Mouse (Mus musculus): ENCODE results near the gene Dlgap1. TPM values are rescaled to one million over a fixed set of nuclear protein-coding genes. Genes with fewer than 3 reads are reported as not detected.

Dlgap1 gene
- polyA plus RNA-seq, 1 experiment from 2014 or later = 0.03 TPM

- WGBS (ENCODE audit: insufficient replicate concordance) = 48% methylated on average over 6 of the region's 6 CpGs
- DNase-seq (no peak), ATAC-seq (ENCODE audit: low read depth) (no peak)
- no peaks in the 10 kb centered on the region for H3K27me3 ChIP-seq
- H3K4me3 ChIP-seq (replicated peaks) = no peak overlapping the region
- no peaks in the 10 kb centered on the region for H3K4me1 ChIP-seq (replicated peaks)
- H3K36me3 ChIP-seq = no peaks in the 10 kb centered on the region
- H3K27ac ChIP-seq = no peak overlapping the region
- H3K9ac ChIP-seq = no peak overlapping the region
- H3K9me3 ChIP-seq (replicated peaks) = no peaks in the 10 kb centered on the region
- H3K4me2 ChIP-seq = no peak overlapping the region
Measured at GRCm38 (mm10) chr17:70590506-70590905, 621.6 kb downstream of the Dlgap1 start.

GRCm38 (mm10) chr17:70594277-70594676, 625.4 kb downstream of the Dlgap1 start:
- Histone ChIP-seq H3K27ac (no peak overlapping the region), H3K4me2 (no peak overlapping the region), H3K9ac (no peak overlapping the region), H3K9me3 (replicated peaks) (no peaks in the 10 kb centered on the region), H3K4me1 (replicated peaks) (no peaks in the 10 kb centered on the region), H3K36me3 (no peaks in the 10 kb centered on the region), H3K4me3 (replicated peaks) (no peak overlapping the region), H3K27me3 (no peaks in the 10 kb centered on the region)
- DNase-seq = no peak
- WGBS (ENCODE audit: insufficient replicate concordance) = 34% methylated on average over 1 of the region's 1 CpGs
- no peak for ATAC-seq (ENCODE audit: low read depth)

DNA sequence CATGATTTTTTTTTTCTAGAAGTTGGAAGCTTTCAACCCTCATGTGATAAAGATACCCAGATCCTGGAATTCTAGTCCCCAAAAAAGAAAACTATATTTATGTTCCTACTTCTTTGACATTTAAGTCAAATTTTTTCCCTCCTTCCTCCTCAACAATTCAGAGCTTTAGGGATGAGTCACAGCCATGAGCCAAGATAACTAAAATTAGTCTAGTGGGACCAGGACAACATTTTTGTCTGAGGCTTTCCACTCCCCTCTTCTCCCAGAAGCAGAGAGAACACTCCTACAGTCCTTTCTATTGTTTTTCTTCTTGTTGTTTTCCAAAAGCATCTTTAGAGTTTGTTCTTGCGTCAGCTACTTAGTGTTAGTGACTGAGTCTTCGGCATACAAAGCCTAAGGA, 627.5 kb downstream of the Dlgap1 start:
- Histone ChIP-seq H3K4me2 (no peak overlapping the region), H3K36me3 (no peaks in the 10 kb centered on the region), H3K4me1 (replicated peaks) (no peaks in the 10 kb centered on the region), H3K9ac (no peak overlapping the region), H3K27me3 (no peaks in the 10 kb centered on the region), H3K9me3 (replicated peaks) (no peaks in the 10 kb centered on the region), H3K4me3 (replicated peaks) (no peak overlapping the region), H3K27ac (no peak overlapping the region)
- DNase-seq = no peak
- no peak for ATAC-seq (ENCODE audit: low read depth)
- 72% methylated on average over 2 of the region's 2 CpGs for WGBS (ENCODE audit: insufficient replicate concordance)

- H3K4me3 ChIP-seq (replicated peaks) = no peak overlapping the region
- WGBS (ENCODE audit: insufficient replicate concordance) = 69% methylated on average over 6 of the region's 6 CpGs
- no peaks in the 10 kb centered on the region for H3K9me3 ChIP-seq (replicated peaks)
- no peaks in the 10 kb centered on the region for H3K27me3 ChIP-seq
- H3K9ac ChIP-seq = no peak overlapping the region
- H3K4me2 ChIP-seq = no peak overlapping the region
- H3K4me1 ChIP-seq (replicated peaks) = no peaks in the 10 kb centered on the region
- DNase-seq (no peak), ATAC-seq (ENCODE audit: low read depth) (no peak)
- H3K36me3 ChIP-seq = no peaks in the 10 kb centered on the region
- no peak overlapping the region for H3K27ac ChIP-seq
Measured at GRCm38 (mm10) chr17:70600462-70600861, 631.6 kb downstream of the Dlgap1 start.

GRCm38 (mm10) chr17:70602051-70602450, 633.2 kb downstream of the Dlgap1 start:
- 65% methylated on average over 7 of the region's 7 CpGs for WGBS (ENCODE audit: insufficient replicate concordance)
- Histone ChIP-seq H3K27me3 (no peaks in the 10 kb centered on the region), H3K36me3 (no peaks in the 10 kb centered on the region)

DNA sequence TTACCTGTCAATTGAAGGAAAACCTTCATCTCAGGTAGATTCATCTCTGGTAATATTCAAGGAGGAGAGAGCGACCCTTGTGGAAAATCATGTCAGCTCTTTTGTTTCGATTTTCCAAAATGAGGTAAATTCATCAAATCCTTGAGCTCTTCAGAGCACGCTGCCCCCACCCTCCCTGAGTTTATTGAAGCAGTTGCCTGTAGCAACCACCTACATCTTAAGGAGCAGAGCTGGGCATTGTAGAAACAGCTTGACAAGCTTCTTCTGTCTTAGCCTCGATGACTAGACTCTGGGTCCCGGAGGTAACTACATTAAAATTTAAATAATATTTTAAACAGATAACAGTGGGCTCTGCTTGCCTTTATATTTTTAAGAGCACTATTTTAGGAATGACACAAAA, 636.8 kb downstream of the Dlgap1 start:
- no peak for ATAC-seq (ENCODE audit: low read depth)
- Histone ChIP-seq H3K27ac (no peak overlapping the region), H3K9ac (no peak overlapping the region), H3K4me3 (replicated peaks) (no peak overlapping the region), H3K4me1 (replicated peaks) (no peaks in the 10 kb centered on the region), H3K27me3 (no peaks in the 10 kb centered on the region), H3K36me3 (no peaks in the 10 kb centered on the region), H3K4me2 (no peak overlapping the region), H3K9me3 (replicated peaks) (no peaks in the 10 kb centered on the region)
- DNase-seq = no peak
- WGBS (ENCODE audit: insufficient replicate concordance) = 65% methylated on average over 5 of the region's 5 CpGs

More at GRCm38 (mm10) chr17:70602051-70602450, 633.2 kb downstream of the Dlgap1 start:
- ATAC-seq (ENCODE audit: low read depth) (no peak), DNase-seq (no peak)
- no peak overlapping the region for H3K4me2 ChIP-seq
- H3K27ac ChIP-seq = no peak overlapping the region
- no peaks in the 10 kb centered on the region for H3K4me1 ChIP-seq (replicated peaks)
- H3K9me3 ChIP-seq (replicated peaks) = no peaks in the 10 kb centered on the region
- H3K4me3 ChIP-seq (replicated peaks) = no peak overlapping the region
- H3K9ac ChIP-seq = no peak overlapping the region

DNA sequence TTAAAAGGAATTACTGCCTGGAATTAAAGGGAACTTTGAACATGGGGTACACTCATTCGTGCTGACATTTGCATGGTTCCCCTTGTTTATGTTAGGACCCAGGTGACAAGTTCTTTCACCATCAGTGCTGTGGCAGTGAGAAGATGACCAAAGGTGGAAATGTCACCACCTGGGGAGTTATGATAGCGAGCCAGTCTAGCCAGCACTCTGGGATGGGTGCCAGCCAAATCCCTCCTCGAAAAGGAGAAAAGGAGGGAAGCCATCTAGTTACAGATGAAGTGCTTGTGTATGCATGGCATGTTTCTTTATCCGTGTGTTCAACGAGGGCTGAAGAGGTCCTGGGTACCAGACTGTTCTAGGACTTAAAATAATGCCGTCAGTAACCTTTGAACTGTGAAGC, 643.3 kb downstream of the Dlgap1 start:
- Histone ChIP-seq H3K27me3 (no peaks in the 10 kb centered on the region), H3K9ac (no peak overlapping the region), H3K36me3 (no peaks in the 10 kb centered on the region), H3K27ac (no peak overlapping the region), H3K4me1 (replicated peaks) (no peaks in the 10 kb centered on the region), H3K4me2 (no peak overlapping the region), H3K4me3 (replicated peaks) (no peak overlapping the region), H3K9me3 (replicated peaks) (no peaks in the 10 kb centered on the region)
- no peak for ATAC-seq (ENCODE audit: low read depth)
- DNase-seq = no peak
- 61% methylated on average over 6 of the region's 6 CpGs for WGBS (ENCODE audit: insufficient replicate concordance)

GRCm38 (mm10) chr17:70613897-70614296, 645.0 kb downstream of the Dlgap1 start:
- ATAC-seq (ENCODE audit: low read depth) (no peak), DNase-seq (no peak)
- Histone ChIP-seq H3K4me3 (replicated peaks) (no peak overlapping the region), H3K27me3 (no peaks in the 10 kb centered on the region), H3K9ac (no peak overlapping the region), H3K4me2 (no peak overlapping the region), H3K27ac (no peak overlapping the region), H3K36me3 (no peaks in the 10 kb centered on the region), H3K4me1 (replicated peaks) (no peaks in the 10 kb centered on the region), H3K9me3 (replicated peaks) (no peaks in the 10 kb centered on the region)
- 63% methylated on average over 7 of the region's 7 CpGs for WGBS (ENCODE audit: insufficient replicate concordance)

DNA sequence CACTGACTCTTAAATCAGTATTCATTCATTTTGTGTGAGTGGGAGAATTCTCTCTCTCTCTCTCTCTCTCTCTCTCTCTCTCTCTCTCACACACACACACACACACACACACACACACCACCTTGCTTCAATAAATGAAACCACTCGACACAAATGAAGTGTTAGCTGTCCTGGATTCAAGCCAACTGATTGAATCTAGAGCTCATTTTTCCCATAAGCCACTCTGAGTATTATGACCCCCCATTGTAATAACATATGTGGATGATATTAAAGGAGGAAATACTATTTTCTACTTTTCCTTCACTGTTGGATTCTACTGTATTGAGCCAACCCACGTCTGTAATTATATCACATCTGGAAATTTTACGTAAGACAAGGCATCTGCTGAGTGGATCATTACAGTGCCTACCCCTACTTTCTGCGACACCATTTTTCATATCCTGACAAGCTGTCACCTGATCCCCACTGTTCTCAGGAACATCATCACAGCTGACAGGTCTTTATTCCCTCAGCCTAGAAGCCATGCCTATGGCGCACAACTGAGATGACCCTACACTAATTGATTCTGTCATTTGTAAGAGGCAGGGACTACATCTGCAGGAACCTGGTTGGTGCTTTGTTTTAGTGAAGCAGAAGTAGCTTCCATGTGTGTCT, 645.7 kb downstream of the Dlgap1 start:
- H3K9me3 ChIP-seq (replicated peaks) = no peaks in the 10 kb centered on the region
- ATAC-seq (ENCODE audit: low read depth) = no peak
- no peaks in the 10 kb centered on the region for H3K36me3 ChIP-seq
- DNase-seq = no peak
- no peak overlapping the region for H3K4me3 ChIP-seq (replicated peaks)
- no peak overlapping the region for H3K4me2 ChIP-seq
- no peaks in the 10 kb centered on the region for H3K27me3 ChIP-seq
- 59% methylated on average over 5 of the region's 5 CpGs for WGBS (ENCODE audit: insufficient replicate concordance)
- no peak overlapping the region for H3K27ac ChIP-seq
- H3K9ac ChIP-seq = no peak overlapping the region
- H3K4me1 ChIP-seq (replicated peaks) = no peaks in the 10 kb centered on the region

GRCm38 (mm10) chr17:70622493-70622892, 653.6 kb downstream of the Dlgap1 start:
- WGBS (ENCODE audit: insufficient replicate concordance) = 61% methylated on average over 8 of the region's 8 CpGs
- DNase-seq = no peak
- no peak overlapping the region for H3K27ac ChIP-seq
- no peak overlapping the region for H3K4me2 ChIP-seq
- no peak overlapping the region for H3K4me3 ChIP-seq (replicated peaks)
- 0 out of 2 replicates have a peak, but pooled peaks cover 2% of the 10 kb centered on the region for H3K9me3 ChIP-seq (replicated peaks)
- no peak overlapping the region for H3K9ac ChIP-seq
- H3K4me1 ChIP-seq (replicated peaks) = no peaks in the 10 kb centered on the region
- no peaks in the 10 kb centered on the region for H3K27me3 ChIP-seq
- ATAC-seq (ENCODE audit: low read depth) = no peak
- H3K36me3 ChIP-seq = no peaks in the 10 kb centered on the region

GRCm38 (mm10) chr17:70626396-70626795, 657.5 kb downstream of the Dlgap1 start:
- Histone ChIP-seq H3K27ac (no peak overlapping the region), H3K4me2 (no peak overlapping the region), H3K27me3 (no peaks in the 10 kb centered on the region), H3K9ac (no peak overlapping the region), H3K9me3 (replicated peaks) (0 out of 2 replicates have a peak, but pooled peaks cover 2% of the 10 kb centered on the region), H3K4me1 (replicated peaks) (no peaks in the 10 kb centered on the region), H3K4me3 (replicated peaks) (no peak overlapping the region), H3K36me3 (no peaks in the 10 kb centered on the region)
- WGBS (ENCODE audit: insufficient replicate concordance) = 76% methylated on average over 9 of the region's 9 CpGs
- DNase-seq (no peak), ATAC-seq (ENCODE audit: low read depth) (no peak)

DNA sequence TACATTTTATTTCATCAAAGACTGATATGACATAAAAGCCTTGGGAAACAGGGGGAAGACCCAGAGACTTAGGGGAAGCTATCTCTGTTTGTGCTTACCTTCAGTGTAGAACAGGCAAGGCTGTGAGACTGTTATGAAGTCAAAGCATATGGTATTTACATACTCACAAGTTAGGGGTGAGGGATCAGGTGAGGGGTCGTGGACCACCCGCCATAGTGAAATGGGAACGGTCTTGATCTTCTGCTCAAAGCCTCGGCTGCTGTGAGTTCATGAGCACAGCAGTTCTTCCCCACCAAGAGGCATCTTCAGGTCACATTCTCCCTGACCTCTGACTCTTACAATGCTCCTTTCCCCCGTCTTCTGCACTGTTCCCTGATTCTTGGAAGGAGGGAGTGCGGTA, 658.1 kb downstream of the Dlgap1 start:
- DNase-seq = no peak
- no peak for ATAC-seq (ENCODE audit: low read depth)
- H3K36me3 ChIP-seq = no peaks in the 10 kb centered on the region
- H3K9me3 ChIP-seq (replicated peaks) = 0 out of 2 replicates have a peak, but pooled peaks cover 2% of the 10 kb centered on the region
- H3K4me2 ChIP-seq = no peak overlapping the region
- no peaks in the 10 kb centered on the region for H3K4me1 ChIP-seq (replicated peaks)
- WGBS (ENCODE audit: insufficient replicate concordance) = 67% methylated on average over 6 of the region's 6 CpGs
- H3K4me3 ChIP-seq (replicated peaks) = no peak overlapping the region
- H3K27me3 ChIP-seq = no peaks in the 10 kb centered on the region
- no peak overlapping the region for H3K9ac ChIP-seq
- H3K27ac ChIP-seq = no peak overlapping the region
